Mouse (Mus musculus) layer of hippocampus, postnatal 10 days (tissue): ENCODE measurements around the gene Rps10. TPM values are rescaled to one million over a fixed set of nuclear protein-coding genes. Genes with fewer than 3 reads are reported as not detected.

Source experiments
- total RNA-seq, 2 experiments: library from RNA; stranded (reverse); gene quantifications; 2 replicates each; pipeline ENCODE4 v1.2.3; 2021

Gene Rps10
- total RNA-seq, 2 experiments from 2014 or later: 516 to 558 TPM

Other genes starting within 250 kb of the Rps10 start
- 10 to 100 TPM; 12.2 to 16.1 TPM for gene Grm4, start 115.3 kb downstream of the Rps10 start, total RNA-seq
- gene Hmga1, start 80.2 kb downstream of the Rps10 start, total RNA-seq: 10 to 100 TPM; 35.1 to 35.6 TPM
- gene AI413582, start 70.9 kb downstream of the Rps10 start, total RNA-seq: 10 to 100 TPM; 61.4 to 72.2 TPM
- gene Nudt3, start 13.2 kb downstream of the Rps10 start, total RNA-seq: 100 to 1,000 TPM; 473 to 520 TPM
- 1 to 10 TPM in 1 of 2 experiments, not detected in 1; 2.1 TPM for gene RPS10-NUDT3, start 1.4 kb downstream of the Rps10 start, total RNA-seq
- 100 to 1,000 TPM; 180 to 190 TPM for gene Pacsin1, start 18.8 kb upstream of the Rps10 start, total RNA-seq
- 1 to 10 TPM; 1.1 to 1.3 TPM for gene Spdef, start 92.3 kb upstream of the Rps10 start, total RNA-seq
- 100 to 1,000 TPM in 1 of 2 experiments, 10 to 100 TPM in 1; 99.8 to 105 TPM for gene D17Wsu92e, start 184.0 kb upstream of the Rps10 start, total RNA-seq
- 10 to 100 TPM; 77.2 to 83.4 TPM for gene Snrpc, start 201.5 kb upstream of the Rps10 start, total RNA-seq
- gene Uhrf1bp1, start 219.8 kb upstream of the Rps10 start, total RNA-seq: 10 to 100 TPM; 19.5 to 22.7 TPM